Mouse (Mus musculus) embryonic facial prominence, embryonic 11.5 days (tissue): ENCODE results near the gene Nup107. TPM values are rescaled to one million over a fixed set of nuclear protein-coding genes. Genes with fewer than 3 reads are reported as not detected.
A peak's percentile ranks its signal among the peaks of the same experiment; 100 is the strongest.
"Not testable (repeated sequence)": the region's sequence is repeated elsewhere in the genome, so short reads cannot be mapped to it uniquely, and the experiment has no call there.

ENCODE experiments used
- ATAC-seq: fragments of 200-750 bp; cut with Nextera tagmentation; replicated peaks from 2 replicates; pipeline ENCODE4 v1.8.0; 2017; ENCODE audit warnings: low read depth; ENCODE audit not compliant: insufficient number of reproducible peaks, low FRiP score, low TSS enrichment
- DNase-seq: peaks from one replicate; pipeline ENCODE4 v3.0.0-alpha.2; 2015; ENCODE audit warnings: low spot score
- H3K27ac ChIP-seq: fragments of 300-500 bp; sonication (generic); replicated peaks from 2 replicates; pipeline ENCODE4 v1.5.1; 2014; ENCODE audit warnings: mild to moderate bottlenecking, low read depth, low read length, control low read depth
- H3K27me3 ChIP-seq: fragments of 300-500 bp; sonication (generic); 2 replicates; pipeline ENCODE4 v1.6.1; 2014; ENCODE audit warnings: mild to moderate bottlenecking, low read length, moderate library complexity, mixed read lengths; ENCODE audit not compliant: control insufficient read depth, insufficient read depth
- H3K36me3 ChIP-seq: fragments of 300-500 bp; sonication (generic); replicated peaks from 2 replicates; pipeline ENCODE4 v1.6.1; 2014; ENCODE audit warnings: low read depth, mild to moderate bottlenecking, low read length, moderate library complexity, mixed read lengths; ENCODE audit not compliant: control insufficient read depth, insufficient read depth
- H3K4me1 ChIP-seq: fragments of 300-500 bp; sonication (generic); 2 replicates; pipeline ENCODE4 v1.6.1; 2014; ENCODE audit warnings: low read length, mixed read lengths; ENCODE audit not compliant: control insufficient read depth, insufficient read depth
- H3K4me2 ChIP-seq: fragments of 300-500 bp; sonication (generic); 2 replicates; pipeline ENCODE4 v1.6.1; 2014; ENCODE audit warnings: low read depth, mild to moderate bottlenecking, control low read depth, low read length, moderate library complexity
- H3K4me3 ChIP-seq: fragments of 300-500 bp; sonication (generic); 2 replicates; pipeline ENCODE4 v1.5.1; 2014; ENCODE audit warnings: low read depth, low read length, control low read depth
- H3K9ac ChIP-seq: fragments of 300-500 bp; sonication (generic); replicated peaks from 2 replicates; pipeline ENCODE4 v1.6.1; 2014; ENCODE audit warnings: mild to moderate bottlenecking, control low read depth, low read length
- H3K9me3 ChIP-seq: fragments of 300-500 bp; sonication (generic); replicated peaks from 2 replicates; pipeline ENCODE4 v1.6.1; 2016; ENCODE audit warnings: mild to moderate bottlenecking, low read length, inconsistent platforms, mixed read lengths; ENCODE audit not compliant: control insufficient read depth
- WGBS: fragments of 180-500 bp; shearing (Covaris S2); extraction: QIAGEN DNeasy Blood & Tissue Kit; methylation state at CpG from one replicate; pipeline ENCODE4 v1.1.7; 2014; 5-methylcytosine and 5-hydroxymethylcytosine counted together
- polyA plus RNA-seq: library from polyadenylated mRNA; unstranded; fragments of >200 nt; fragmentation: Nextera tagmentation; extraction: Ambion mirVana; gene quantifications from 2 replicates; pipeline ENCODE4 v1.2.1, GENCODE M21; 2014

Gene Nup107
- polyA plus RNA-seq, 1 experiment from 2014 or later, result 122 TPM

GRCm38 (mm10) chr10:117748276-117749049 lies 44.0 kb downstream of the Nup107 start:
- 83% methylated on average over 10 of the region's 10 CpGs for WGBS
- no peak overlapping the region for H3K4me3 ChIP-seq
- H3K9ac ChIP-seq, result no peak overlapping the region
- no peaks in the 10 kb centered on the region for H3K27me3 ChIP-seq
- H3K36me3 ChIP-seq, result peaks cover 2% of the 10 kb centered on the region; the same call in 1 of the 2 replicates
- no peak for ATAC-seq
- H3K27ac ChIP-seq, result no peak overlapping the region
- H3K4me2 ChIP-seq, result no peak overlapping the region
- H3K4me1 ChIP-seq, result no peaks in the 10 kb centered on the region
- no peak for DNase-seq
- H3K9me3 ChIP-seq, result no peaks in the 10 kb centered on the region

GRCm38 (mm10) chr10:117747711-117748110 lies 44.8 kb downstream of the Nup107 start:
- Histone ChIP-seq H3K9me3 (no peaks in the 10 kb centered on the region), H3K27ac (no peak overlapping the region), H3K4me1 (no peaks in the 10 kb centered on the region), H3K4me2 (no peak overlapping the region), H3K9ac (no peak overlapping the region), H3K36me3 (peaks cover 2% of the 10 kb centered on the region; the same call in 1 of the 2 replicates), H3K27me3 (no peaks in the 10 kb centered on the region), H3K4me3 (no peak overlapping the region)
- no peak for ATAC-seq
- 86% methylated on average over 7 of the region's 7 CpGs for WGBS
- DNase-seq, result no peak

GRCm38 (mm10) chr10:117746297-117746883 lies 46.1 kb downstream of the Nup107 start, which contains the start of gene Slc35e3:
Slc35e3 (minus strand) TSS chr10:117746365.
- ATAC-seq (peak; percentile 92), DNase-seq (peak; percentile 96)
- H3K9me3 ChIP-seq, result no peaks in the 10 kb centered on the region
- H3K4me2 ChIP-seq, result peak within 1 kb of the TSS; percentile 60
- 17% methylated on average over 40 of the region's 46 CpGs for WGBS
- no peak within 1 kb of the TSS for H3K27ac ChIP-seq
- H3K9ac ChIP-seq, result peak within 1 kb of the TSS; percentile 52
- peak within 1 kb of the TSS; percentile 50 for H3K4me3 ChIP-seq
- H3K36me3 ChIP-seq, result peaks cover 2% of the 10 kb centered on the region; the same call in 1 of the 2 replicates
- no peaks in the 10 kb centered on the region for H3K27me3 ChIP-seq
- no peaks in the 10 kb centered on the region; the same call in 1 of the 2 replicates for H3K4me1 ChIP-seq

- Histone ChIP-seq H3K9ac (peak overlapping the region; percentile 52), H3K4me2 (peak overlapping the region; percentile 60), H3K4me3 (peak overlapping the region; percentile 50)
- H3K36me3 ChIP-seq, H3K9me3 ChIP-seq, H3K27me3 ChIP-seq, H3K4me1 ChIP-seq, H3K27ac ChIP-seq: not testable (repeated sequence)
- ATAC-seq (peak; percentile 14), DNase-seq (peak; percentile 17)
- under 1% methylated on average over 14 of the region's 46 CpGs for WGBS
Measured at GRCm38 (mm10) chr10:117745570-117746296, 46.8 kb downstream of the Nup107 start.

GRCm38 (mm10) chr10:117743917-117744316 lies 48.6 kb downstream of the Nup107 start:
- H3K9me3 ChIP-seq, result no peaks in the 10 kb centered on the region
- 86% methylated on average over 4 of the region's 4 CpGs for WGBS
- H3K36me3 ChIP-seq, result peaks cover 2% of the 10 kb centered on the region; the same call in 1 of the 2 replicates
- no peaks in the 10 kb centered on the region for H3K27me3 ChIP-seq
- DNase-seq (no peak), ATAC-seq (no peak)
- no peak overlapping the region for H3K4me2 ChIP-seq
- no peak overlapping the region for H3K9ac ChIP-seq
- H3K4me3 ChIP-seq, result no peak overlapping the region
- H3K4me1 ChIP-seq, result no peaks in the 10 kb centered on the region; the same call in 1 of the 2 replicates
- H3K27ac ChIP-seq, result no peak overlapping the region

GRCm38 (mm10) chr10:117743182-117743581 lies 49.3 kb downstream of the Nup107 start:
- ATAC-seq (no peak), DNase-seq (no peak)
- no peak overlapping the region for H3K4me3 ChIP-seq
- no peaks in the 10 kb centered on the region for H3K27me3 ChIP-seq
- WGBS, result 90% methylated on average over 2 of the region's 2 CpGs
- H3K4me1 ChIP-seq, result no peaks in the 10 kb centered on the region; the same call in 1 of the 2 replicates
- H3K36me3 ChIP-seq, result peaks cover 4% of the 10 kb centered on the region; the same call in 1 of the 2 replicates
- no peaks in the 10 kb centered on the region for H3K9me3 ChIP-seq
- H3K4me2 ChIP-seq, result no peak overlapping the region
- H3K9ac ChIP-seq, result no peak overlapping the region
- no peak overlapping the region for H3K27ac ChIP-seq

- Histone ChIP-seq H3K4me3 (no peak overlapping the region), H3K27me3 (no peaks in the 10 kb centered on the region), H3K9ac (no peak overlapping the region), H3K4me2 (no peak overlapping the region), H3K36me3 (peaks cover 5% of the 10 kb centered on the region; the same call in 1 of the 2 replicates), H3K4me1 (no peaks in the 10 kb centered on the region; the same call in 1 of the 2 replicates), H3K27ac (no peak overlapping the region), H3K9me3 (no peaks in the 10 kb centered on the region)
- 93% methylated on average over 4 of the region's 4 CpGs for WGBS
- DNase-seq, result no peak
- ATAC-seq, result no peak
Measured at GRCm38 (mm10) chr10:117742618-117743017, 49.9 kb downstream of the Nup107 start.
